Mouse (Mus musculus): ENCODE measurements around the gene Washc3.

The Washc3 gene

GRCm38 (mm10) chr10:88200951-88201638 lies at the start of gene Washc3:
TSS of gene Washc3 (plus strand) at chr10:88201093.
- in situ Hi-C loops (cut with MboI; ENCODE audit: low sequenced_read_pairs): no loop called here

DNA sequence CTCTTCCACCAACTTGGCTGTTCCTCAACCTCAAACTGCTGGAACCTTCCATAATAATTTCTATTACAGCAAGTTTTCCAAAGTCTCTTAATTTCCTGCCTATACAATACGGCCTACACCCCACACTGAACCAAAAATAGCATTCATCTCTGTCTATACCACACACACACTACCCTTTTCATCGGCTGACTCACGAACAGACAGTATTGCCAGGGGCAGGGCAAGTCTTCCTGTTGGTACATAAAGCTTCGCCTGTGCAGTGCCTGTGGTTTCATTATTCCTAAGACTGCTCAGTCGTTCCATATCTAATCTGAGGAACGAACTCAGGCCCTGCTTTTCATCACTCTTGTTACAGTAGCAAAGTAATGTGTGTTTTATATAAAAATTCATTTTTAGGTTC lies 49.2 kb upstream of the Washc3 start:
- in situ Hi-C loops (cut with MboI; ENCODE audit: low sequenced_read_pairs): no loop called here

DNA sequence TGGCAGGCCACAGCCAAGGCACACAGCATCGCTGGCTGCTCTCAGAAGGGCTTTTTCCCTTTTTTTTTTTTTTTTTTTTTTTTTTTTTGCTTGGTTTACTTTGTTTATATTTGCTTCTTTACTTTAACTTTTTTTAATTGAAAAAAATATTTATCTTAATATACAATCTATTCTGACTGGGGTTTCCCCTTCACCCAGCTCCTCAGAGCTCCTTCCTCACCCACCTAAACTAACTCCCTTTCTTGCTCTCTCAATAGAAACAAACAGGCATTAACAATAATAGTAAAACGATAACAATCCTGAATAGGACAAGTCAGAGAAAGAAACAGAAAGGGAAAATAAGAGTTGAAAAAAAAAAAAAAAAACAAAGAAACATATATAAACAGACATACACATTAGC lies 38.8 kb upstream of the Washc3 start:
- in situ Hi-C loops (cut with MboI; ENCODE audit: low sequenced_read_pairs): no loop called here

DNA sequence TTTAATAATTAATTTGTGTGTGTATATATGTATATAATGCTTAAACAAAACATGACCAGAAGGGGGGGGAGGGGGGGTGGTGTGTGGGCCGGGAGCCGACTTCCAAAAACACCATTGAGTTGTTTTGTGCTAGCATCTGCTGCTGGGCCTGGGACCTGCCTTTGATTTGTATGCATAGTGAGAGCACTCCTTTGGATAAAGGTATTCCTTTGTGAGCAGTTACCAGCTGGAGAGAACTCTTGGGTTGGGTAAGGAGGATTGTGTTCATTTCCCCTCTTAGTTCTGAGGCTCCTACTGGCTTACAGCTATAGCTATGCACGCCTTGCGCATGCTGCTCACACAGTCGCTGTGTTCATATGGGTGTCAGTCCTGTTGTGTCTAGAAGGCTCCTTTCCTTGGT lies 38.2 kb upstream of the Washc3 start:
- in situ Hi-C loops (cut with MboI; ENCODE audit: low sequenced_read_pairs): no loop called here

- in situ Hi-C loops (cut with MboI; ENCODE audit: low sequenced_read_pairs): no loop called here
Measured at GRCm38 (mm10) chr10:88166158-88166557, 34.7 kb upstream of the Washc3 start.

GRCm38 (mm10) chr10:88167438-88168077 lies 33.3 kb upstream of the Washc3 start:
- in situ Hi-C loops (cut with MboI; ENCODE audit: low sequenced_read_pairs): no loop called here

GRCm38 (mm10) chr10:88200541-88200940 lies 352 bp upstream of the Washc3 start:
- in situ Hi-C loops (cut with MboI; ENCODE audit: low sequenced_read_pairs): no loop called here

DNA sequence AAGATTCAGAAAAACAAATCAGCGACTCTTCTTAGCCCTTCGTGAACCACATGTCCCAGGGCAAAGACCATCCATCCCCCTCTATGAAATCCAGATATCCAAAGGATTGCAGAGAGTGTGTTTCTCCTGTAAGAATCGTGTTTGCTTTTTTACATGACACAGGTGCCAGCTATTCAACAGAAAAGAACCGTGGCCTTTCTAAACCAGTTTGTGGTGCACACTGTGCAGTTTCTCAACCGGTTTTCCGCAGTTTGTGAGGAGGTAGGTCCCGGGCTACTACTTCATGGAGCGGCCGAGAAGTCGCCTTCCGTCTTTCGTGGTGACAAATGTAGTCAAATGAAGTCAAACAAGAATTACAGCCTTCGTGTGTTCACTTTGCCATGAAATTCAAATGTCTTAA lies 757 bp downstream of the Washc3 start:
- in situ Hi-C loops (cut with MboI; ENCODE audit: low sequenced_read_pairs): no loop called here

GRCm38 (mm10) chr10:88202581-88202980 lies 1.7 kb downstream of the Washc3 start:
- in situ Hi-C loops (cut with MboI; ENCODE audit: low sequenced_read_pairs): no loop called here

DNA sequence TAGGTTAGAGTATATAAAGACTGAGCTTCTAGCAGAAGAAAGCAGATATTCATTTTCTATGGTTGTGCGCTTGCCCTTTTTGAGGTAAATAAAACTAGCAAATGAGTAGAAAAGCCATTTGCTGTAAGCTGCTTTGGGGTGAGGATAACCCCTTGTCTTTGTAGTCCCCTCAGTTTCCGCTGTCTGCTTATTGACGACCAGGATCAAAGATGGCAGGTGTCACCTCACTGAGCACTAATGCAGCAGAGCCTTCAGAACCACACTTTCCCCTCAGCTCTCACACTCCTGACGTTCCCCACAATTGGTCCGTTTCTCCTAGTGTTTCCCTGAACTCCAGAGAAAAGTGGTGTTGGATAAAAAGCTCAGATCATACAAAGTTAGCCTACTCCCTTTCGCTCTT lies 2.3 kb downstream of the Washc3 start:
- in situ Hi-C loops (cut with MboI; ENCODE audit: low sequenced_read_pairs): no loop called here

DNA sequence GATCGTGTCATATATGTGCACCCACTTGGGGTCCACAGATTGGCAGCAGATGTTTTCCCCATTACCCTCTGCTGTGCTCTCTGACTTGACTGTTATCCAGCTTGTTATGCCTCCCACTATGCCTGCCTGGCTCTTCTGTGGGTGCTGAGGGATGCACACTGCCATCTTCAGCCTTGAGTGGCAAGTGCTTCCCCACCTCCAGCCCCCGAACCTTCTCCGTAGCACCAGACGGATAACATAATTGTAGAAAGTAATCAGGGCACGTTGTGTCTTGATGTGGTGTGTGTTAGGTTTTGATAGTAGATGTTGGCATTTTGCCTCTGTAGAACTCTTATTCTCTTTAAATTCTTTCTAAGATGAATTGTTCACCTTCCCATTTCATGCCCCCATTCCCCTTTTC lies 11.8 kb downstream of the Washc3 start:
- in situ Hi-C loops (cut with MboI; ENCODE audit: low sequenced_read_pairs): no loop called here

DNA sequence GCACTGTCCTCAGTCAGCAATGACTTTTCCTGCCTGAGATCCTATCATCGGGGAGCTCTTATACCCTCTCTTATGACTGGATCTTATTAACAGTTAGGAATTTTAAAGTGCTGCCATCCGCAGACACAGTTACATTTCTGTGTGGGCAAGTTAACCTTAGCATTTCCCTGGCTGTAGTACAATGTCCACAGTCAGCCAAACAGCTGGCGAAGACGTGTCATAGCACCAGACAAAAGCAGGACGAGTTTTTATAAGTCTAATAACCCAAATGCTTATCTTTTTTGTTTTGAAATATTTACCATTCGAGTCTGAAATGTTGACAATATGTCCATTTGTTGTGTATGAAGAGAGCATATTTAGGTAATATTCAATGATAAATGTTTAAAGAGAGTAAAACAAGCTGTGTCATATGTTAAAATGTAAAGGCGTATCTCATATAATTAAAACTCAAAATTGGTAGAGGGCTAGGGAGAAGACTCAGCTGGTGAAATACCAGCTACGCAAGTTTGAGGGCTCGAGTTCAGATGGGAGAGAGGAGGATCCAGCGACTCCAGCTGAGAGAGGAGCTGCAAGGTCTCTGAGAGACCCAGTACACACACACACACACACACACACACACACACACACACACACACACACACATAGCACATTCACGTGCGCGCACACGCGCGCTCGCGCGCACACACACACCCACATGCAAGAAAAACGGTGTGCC lies 14.1 kb downstream of the Washc3 start:
- in situ Hi-C loops (cut with MboI; ENCODE audit: low sequenced_read_pairs): no loop called here

DNA sequence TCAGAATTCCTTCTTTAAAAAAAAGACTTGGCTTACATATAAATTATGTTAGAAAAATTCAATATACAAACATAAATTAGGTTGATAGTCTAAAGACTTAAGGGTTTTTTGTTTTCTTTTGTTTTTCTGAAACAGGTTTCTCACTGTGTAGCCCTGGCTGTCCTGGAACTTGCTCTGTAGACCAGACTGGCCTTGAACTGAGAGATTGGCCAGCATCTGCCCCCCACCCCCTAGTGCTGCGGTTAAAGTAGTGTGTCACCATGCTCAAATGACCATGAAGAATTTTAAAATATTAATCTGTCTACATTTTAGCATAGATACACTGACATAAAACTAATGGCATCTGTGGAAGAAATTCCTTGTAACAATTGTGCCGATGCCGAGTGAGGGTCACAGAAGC lies 17.3 kb downstream of the Washc3 start:
- in situ Hi-C loops (cut with MboI; ENCODE audit: low sequenced_read_pairs): no loop called here

DNA sequence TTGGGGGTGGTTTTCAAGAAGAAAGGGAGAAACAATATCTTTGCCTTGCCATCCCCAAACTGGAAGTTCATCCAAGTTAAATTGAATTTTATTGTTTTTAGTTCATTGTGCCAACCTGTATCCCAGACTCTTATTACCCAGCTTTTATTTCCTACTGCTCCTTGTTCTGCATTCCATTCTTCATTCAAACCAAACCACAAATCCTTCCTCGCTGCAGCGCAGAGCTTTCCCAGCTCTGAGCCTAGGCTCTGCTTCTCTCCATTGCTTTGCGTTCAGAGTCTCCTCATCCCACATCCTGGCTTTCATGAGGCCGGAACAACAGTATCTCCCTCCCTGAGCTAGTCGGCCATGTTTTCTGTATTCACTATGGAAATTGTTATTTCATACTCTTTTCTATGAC lies 20.8 kb downstream of the Washc3 start:
- in situ Hi-C loops (cut with MboI; ENCODE audit: low sequenced_read_pairs): no loop called here

- in situ Hi-C loops (cut with MboI; ENCODE audit: low sequenced_read_pairs): no loop called here
Measured at GRCm38 (mm10) chr10:88225421-88225820, 24.5 kb downstream of the Washc3 start.

GRCm38 (mm10) chr10:88227962-88228361 lies 27.1 kb downstream of the Washc3 start:
- in situ Hi-C loops (cut with MboI; ENCODE audit: low sequenced_read_pairs): no loop called here

- in situ Hi-C loops (cut with MboI; ENCODE audit: low sequenced_read_pairs): no loop called here
Measured at GRCm38 (mm10) chr10:88228521-88229017, 27.7 kb downstream of the Washc3 start.

- in situ Hi-C loops (cut with MboI; ENCODE audit: low sequenced_read_pairs): no loop called here
Measured at GRCm38 (mm10) chr10:88231671-88232070, 30.8 kb downstream of the Washc3 start.

DNA sequence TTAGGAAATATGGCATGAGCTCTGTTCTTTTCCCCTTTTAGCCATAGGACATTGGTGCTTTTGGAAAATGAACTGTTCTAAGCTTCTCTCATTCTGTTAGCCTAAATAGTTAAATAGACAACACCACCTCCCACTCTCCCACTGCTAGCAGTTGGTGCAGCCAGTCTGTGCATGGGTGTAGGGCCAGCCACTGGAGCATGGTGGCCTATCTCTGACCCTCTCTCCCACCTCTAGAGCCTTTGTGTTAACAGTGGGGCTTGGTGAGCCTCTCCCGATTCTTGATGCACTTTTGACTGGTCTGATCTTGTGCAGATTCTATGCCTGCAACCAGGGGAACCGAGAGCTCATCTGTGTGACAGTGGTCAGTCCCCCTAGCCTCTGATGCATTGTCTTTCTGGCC lies 31.9 kb downstream of the Washc3 start:
- in situ Hi-C loops (cut with MboI; ENCODE audit: low sequenced_read_pairs): no loop called here

DNA sequence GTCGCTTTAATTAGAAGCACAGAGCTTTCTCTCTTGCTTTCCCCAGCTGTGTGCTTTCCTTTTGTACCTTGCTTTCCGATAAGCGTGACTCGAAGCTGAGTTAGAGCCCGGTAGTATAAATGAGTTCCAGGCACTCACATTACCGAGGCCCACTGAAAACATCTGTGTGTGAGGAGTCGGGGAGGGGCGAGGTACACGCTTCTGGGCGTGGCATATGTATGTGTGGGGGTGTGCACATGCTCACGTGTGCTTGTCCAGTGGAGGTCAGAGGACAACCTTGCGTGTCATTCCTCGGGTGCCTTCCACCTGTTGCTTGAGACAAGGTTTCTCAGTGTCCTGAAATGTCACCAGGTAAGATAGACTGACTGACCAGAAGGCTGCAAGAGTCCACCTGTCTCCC lies 43.8 kb downstream of the Washc3 start:
- in situ Hi-C loops (cut with MboI; ENCODE audit: low sequenced_read_pairs): no loop called here

- in situ Hi-C loops (cut with MboI; ENCODE audit: low sequenced_read_pairs): no loop called here
Measured at GRCm38 (mm10) chr10:88250300-88250699, 49.4 kb downstream of the Washc3 start.

Measured in CH12F3 (cell line).